Mouse (Mus musculus) adrenal gland, postnatal 4 days (tissue): ENCODE data around the gene Ktn1. TPM values are rescaled to one million over a fixed set of nuclear protein-coding genes. Genes with fewer than 3 reads are reported as not detected.

Experiments used
- DNase-seq, 2 experiments: peaks; one replicate each; pipeline ENCODE4 v3.0.0; 2021 to 2022; ENCODE audit warnings: low spot score in 2 of 2, mixed read lengths in 2 of 2
- long read RNA-seq, 2 experiments: library from polyadenylated mRNA; stranded (forward); transcript quantifications; one replicate each; pipeline ENCODE4 v2.0.0; 2021
- total RNA-seq, 2 experiments: library from RNA; stranded (reverse); gene quantifications; 2 replicates each; pipeline ENCODE4 v1.2.3; 2021

The Ktn1 gene
- 10 to 100 TPM; 86.4 to 89.8 TPM for total RNA-seq
- long read RNA-seq, experiment 1, partial matches to known transcripts, result 1 of 20 reads
- long read RNA-seq, experiment 1, other reads (novel, unspliced or antisense), result 19 of 20 reads
- long read RNA-seq, experiment 2, partial matches to known transcripts, result 18 of 86 reads
- long read RNA-seq, experiment 2, other reads (novel, unspliced or antisense), result 66 of 86 reads

DNA sequence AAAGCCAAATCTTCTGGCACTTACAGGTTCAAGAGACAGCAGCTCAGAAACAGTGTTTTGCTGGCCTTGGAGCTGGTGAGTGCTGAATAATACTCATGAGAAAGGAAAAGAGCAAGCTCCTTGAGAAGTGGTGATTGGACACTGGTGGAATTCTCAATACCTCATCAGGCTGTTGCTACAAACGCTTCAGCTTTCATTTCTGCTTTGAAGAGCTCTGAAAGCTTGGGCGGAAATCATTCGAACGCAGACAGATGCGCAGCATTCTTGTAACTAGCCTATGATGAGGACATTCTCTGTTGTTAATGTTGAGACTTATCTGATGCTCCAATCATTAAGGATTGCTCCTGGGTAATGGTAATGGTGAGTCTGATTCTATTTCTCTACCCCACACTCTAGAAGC, at the start of gene Ktn1:
Gene Ktn1 (plus strand): TSS at position 231 of the 400 bp plus-strand sequence.
- no peak for DNase-seq

DNA sequence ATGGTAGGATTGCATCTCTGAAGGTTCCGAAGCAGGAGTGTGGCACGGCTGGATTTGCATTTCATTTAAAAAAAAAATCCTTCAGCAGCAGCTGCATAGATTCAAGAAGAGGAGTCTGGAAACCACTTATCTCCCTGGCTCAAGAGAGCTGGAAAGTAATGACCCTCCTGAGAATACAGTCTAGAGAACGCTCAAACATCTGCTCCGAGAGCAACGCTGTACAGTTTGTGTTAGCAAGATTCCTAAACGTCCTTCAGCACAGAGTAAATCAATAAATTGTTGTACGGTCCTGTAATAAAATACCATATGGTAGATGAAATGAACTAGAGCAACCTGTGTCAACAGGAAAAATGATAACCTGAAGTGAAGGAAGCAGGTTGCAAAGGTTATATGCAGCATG, 35.0 kb upstream of the Ktn1 start:
- DNase-seq, result no peak

DNA sequence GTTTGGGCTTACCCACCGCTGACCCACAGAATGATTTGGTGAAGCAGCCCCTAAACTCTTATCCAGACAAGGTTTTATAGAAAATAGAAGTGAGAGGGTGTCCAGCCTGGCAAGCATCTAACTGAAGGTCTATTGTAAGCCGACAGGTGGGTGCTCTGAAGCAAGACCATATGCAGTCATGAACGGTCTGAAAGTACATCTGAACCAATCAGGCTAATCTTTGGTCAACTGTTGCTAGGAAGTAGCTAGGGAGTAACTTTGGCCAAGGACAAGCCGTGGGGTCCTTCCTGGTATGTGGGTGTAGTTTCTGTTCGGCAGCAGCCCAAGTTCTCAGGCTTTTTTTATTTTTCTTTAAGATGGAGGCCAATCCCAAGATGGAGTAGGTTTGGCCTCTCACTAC, 29.4 kb upstream of the Ktn1 start:
- no peak for DNase-seq

DNA sequence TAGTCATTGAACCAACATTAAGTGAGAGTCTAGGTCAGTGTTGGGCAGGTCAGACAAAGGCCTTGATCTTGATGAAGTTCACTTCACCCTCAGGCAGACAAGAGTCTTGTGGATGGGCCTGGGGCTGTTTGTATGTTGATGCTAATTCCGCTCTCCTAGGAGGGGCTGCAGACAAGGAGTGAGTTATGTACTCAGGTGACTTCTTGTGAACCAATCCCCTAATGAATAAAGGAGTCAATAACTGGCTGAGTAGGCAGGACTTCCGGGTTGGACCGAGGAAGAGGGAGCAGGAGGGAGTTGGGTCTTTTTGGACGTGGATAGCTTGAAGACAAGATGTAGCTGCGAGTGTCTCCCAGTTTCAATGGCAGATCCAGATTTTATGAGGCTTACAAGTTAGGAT, 26.3 kb upstream of the Ktn1 start:
- DNase-seq, result no peak

DNA sequence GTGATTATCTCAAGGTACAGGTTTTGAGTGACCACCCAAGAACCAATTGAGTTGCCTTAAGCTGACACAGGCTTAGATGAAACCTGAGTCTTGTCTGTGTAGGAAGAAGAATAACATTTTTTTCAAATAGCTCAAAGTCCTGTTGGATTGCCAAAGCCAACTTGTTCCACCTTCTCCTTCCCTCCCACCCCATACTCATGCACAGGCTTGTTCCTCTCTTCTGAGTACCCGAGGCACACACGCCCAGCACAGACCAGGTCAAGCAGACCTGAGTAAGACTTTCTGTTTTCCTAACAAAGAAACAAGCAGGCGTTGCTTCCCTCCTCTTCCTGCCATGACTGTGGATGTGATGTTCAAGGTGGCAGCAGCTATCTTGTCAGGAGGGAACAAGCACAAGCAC, 23.4 kb upstream of the Ktn1 start:
- DNase-seq, result no peak

DNA sequence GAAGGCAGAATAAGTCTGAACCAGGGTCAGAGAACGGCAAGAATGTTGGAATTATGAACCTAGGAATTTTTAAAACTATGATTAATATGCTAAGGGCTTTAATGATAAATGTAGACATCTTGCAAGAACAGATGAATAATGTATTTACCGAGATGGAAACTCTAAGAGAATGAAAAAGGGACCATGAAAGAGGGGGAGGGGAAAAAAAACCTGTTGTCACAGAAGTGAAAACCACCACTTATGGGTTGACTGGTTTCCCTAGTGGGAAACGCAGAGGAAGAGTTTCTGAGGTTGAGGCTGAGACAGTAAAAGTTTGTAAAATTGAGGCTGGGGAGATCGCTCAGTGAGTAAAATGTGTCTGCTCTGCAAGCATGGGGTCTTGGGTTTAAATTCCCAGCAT, 22.1 kb upstream of the Ktn1 start:
- DNase-seq, result no peak

DNA sequence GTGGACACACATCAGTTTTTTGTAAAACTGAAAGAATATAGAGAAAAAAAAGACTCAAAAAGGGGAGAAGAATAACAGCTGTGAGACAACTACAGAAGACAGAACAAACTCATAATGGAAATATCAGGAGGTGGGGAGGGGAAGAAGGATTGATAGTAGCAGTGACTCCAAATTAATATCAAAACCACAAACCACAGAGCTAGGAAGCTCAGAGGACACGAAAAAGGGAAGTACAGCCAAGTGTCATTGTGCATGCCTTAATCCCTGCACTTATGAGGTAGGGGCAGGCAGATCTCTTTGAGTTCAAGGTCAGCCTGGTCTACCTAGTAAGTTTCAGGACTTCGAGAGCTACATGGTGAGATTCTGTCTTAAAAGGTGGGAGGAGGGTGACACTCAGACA, 21.4 kb upstream of the Ktn1 start:
- DNase-seq, result no peak

DNA sequence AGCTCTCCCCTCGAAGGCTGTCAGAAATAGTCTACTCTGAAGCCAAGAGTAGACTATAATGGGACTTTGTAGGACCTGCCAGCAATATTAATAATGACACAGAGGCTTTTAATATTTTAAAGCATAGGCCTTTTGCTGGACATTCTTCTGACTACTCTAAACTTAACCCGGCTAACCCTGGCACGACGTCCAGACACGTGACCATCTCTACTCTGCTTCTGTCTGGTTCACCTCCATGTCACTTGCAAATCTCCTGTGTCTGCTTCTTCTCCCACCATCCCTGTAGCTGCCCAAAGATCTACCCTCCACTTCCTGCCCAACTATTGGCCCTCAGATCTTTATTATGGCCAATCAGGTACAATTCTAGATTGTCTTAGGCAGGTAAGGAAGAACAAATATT, 20.9 kb upstream of the Ktn1 start:
- DNase-seq, result no peak

DNA sequence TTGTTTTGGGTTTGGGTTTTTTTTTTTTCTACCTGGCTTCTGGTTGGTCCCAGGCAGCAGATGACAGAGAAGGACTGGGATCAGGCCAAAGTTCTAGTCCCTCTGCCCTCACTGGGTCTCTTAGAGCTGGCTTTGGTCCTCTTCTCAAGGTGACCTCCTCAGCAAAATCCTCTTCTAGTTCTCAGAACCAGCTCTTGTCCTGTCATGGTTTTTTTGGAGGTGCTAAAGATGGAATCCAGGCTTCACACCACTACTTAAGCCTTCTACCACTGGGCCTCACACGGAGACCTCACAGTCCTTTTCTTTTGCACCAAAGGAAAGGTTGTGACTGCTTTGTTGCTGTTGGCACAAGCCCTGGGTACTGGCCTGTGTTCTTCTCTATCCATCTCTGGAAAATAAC, 15.8 kb upstream of the Ktn1 start:
- no peak for DNase-seq

DNA sequence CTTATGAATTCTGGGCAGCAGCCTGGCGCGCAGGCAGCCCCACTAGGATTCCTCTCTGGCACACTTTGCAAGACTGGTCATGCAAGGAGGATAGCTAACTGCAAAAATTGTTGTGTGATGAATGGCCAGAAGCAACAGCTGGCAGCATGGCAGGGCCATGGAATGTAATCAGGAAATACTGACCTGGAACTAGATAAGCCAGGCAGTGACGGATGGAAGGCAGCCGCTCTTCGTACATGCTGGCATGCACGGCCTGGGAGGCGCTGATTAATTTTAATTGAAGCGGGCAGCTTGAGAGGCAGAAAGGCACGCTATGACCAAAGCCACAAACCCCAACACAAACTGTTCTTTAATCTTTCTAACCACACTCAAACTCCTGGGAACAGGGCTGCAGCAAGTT, 13.8 kb upstream of the Ktn1 start:
- DNase-seq, result no peak

DNA sequence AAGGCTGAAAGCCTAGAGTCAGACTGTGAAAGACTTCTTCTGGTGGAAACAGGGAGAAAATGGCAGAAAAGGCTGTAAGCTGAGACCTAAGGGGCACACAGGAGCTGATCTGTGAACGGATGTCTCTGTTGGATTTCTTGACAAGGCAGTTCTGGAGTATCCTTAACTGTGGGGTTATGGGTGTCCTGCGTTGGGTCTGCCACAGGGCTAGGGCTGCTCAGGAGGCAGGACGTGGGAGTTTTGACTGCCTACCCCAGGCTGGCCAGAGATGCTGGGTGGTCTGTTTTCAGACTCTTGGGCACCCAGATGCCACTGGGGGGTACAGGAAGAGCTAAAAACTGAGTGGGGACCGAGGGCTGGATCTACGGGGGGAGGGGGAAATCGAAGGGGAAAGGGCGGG, 13.4 kb upstream of the Ktn1 start:
- DNase-seq, result no peak

DNA sequence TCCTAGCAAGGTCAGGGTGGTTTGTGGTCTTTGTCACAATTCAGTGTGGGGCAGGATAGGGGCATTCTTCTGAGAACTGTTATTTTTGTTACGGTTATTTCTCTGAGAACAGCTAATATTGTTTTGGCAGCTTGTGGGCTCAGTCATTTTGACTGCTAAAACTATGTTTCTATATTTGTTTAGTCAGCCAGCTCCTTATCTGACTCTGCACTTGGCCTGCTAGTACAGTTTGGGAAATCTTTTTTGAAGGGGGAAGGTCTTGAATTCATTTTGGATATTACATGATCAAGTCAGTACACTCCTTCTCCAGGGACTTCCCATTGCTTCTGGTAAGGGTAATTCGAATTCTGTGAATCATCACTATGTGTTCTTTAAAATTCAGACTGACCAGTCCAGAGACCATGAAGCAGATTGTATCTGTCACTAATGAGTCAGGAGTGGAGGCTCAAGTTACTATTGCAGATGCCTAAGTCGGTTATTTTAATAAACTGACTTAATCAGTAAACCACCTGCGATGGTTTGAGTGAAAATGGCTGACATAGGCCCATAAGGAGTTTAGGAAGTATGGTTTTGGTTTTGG, 9.8 kb upstream of the Ktn1 start:
- DNase-seq, result no peak

DNA sequence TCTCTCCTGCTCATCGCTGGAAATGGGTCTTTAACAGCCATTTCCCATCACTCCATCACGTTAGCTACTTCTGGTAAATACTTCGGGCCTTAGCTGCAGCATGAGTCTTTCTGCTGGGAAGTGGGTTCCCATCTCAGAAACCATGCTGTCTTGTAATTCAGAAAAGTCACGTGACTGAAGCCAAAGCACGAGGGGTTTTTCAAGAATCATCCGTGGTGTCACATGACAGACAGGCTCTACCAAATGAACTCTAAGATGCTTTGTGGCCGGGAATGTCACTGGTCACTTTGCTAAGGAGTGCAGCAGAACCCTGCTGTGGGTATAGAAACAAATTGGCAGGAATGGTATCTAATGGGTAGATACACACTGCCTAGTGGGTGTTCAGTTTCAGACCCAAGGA, 2.6 kb upstream of the Ktn1 start:
- no peak for DNase-seq

DNA sequence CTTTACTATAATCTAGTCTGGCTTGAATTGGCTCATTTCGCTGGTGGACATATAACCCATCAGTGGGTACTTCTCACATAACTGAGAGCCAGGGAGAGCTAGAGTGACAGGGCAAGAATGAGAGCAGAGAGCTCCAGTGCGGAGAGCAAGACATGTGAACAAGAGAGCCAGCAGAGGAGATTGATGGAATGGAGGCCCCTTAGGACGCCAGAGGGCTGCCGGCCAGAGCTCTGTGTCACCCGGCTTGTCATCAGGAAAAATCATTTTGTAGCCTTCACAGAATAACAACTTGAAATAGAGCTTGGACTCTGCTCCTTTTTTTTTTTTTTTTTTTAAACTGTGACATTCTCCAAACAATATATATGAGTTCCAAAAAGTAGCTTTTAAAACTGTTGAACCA, 2.0 kb upstream of the Ktn1 start:
- DNase-seq, result no peak

DNA sequence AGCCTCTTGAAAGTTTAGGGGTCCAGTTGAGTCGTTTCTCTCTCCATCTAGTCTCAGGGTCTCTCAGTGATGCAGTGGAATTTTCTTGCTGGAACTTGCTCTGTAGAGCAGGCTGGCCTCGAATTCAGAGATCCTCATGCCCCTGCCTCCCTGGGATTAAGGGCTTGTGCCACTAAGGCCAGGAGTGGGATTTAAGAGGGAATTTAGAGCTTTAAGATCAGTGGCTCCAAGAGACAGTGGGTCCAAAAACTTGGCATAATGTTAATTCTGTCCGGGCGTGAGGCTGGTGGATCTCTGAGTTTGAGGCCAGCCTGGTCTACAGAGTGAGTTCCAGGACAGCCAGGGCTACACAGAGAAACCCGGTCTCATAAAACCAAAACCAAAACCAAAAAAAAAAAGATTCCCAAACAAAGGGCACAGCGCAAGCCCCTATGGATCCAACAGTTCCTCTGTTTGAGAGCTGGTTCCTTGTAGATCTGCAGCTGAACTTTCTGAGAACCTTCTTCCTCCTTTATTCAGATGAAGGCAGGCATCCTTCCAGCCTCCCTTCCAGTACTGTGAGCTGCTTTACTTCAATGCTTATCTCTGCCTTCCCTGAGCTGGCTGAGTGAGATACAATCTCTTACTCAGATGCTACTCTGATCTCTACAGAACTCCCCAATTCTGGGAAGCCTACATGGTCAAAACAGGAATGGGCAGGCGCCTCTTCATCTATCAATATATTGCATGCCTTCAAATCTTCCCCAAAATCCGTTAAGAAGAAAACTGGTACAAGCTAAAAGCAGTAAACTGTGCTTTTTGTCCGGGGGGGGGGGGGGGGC, 1.3 kb upstream of the Ktn1 start:
- DNase-seq, result no peak

DNA sequence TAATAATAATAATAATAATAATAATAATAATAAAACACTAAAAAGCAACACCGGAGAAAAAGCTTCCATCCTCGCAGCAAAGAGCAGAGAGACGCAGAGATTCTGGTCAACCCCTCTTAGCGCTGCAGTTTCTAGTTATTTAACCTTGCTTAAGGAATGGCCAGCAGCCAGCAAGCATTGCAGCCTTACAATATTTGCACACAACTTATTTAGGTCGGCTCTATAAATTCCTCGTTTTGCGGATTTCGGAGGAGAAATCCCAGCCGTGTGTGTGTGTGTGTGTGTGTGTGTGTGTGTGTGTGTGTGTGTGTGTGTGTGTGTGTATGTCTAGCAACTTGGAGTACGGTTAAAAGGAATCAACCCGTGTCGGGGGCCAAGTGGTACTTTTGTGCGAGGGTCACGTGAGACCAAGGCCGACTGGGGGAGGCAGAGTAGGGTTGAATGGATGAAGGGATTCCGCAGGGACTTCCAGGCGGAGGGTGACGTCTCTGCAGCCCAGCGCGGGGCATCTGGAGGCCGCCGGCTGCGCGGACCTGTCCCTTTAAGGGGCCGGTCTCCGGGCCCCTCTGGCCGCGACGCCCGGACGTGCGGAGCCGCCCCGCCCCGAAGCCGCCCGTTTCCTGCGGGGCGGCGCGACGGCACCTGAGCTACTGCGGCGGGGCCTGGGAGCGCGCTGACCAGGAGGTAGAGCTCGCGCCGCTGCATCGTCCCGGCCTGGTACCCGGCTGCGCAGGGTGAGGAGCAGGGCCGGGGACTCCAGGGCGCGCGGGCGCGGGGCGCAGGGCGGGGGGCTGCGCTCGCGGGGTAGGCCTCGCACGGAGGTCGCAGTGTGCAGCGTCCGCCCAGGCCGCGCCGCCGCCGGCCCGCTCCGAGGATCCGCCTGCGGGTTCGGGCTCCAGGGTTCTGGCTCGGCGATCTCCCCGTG, 720 bp downstream of the Ktn1 start:
- peak; percentile 60 to 63 for DNase-seq

DNA sequence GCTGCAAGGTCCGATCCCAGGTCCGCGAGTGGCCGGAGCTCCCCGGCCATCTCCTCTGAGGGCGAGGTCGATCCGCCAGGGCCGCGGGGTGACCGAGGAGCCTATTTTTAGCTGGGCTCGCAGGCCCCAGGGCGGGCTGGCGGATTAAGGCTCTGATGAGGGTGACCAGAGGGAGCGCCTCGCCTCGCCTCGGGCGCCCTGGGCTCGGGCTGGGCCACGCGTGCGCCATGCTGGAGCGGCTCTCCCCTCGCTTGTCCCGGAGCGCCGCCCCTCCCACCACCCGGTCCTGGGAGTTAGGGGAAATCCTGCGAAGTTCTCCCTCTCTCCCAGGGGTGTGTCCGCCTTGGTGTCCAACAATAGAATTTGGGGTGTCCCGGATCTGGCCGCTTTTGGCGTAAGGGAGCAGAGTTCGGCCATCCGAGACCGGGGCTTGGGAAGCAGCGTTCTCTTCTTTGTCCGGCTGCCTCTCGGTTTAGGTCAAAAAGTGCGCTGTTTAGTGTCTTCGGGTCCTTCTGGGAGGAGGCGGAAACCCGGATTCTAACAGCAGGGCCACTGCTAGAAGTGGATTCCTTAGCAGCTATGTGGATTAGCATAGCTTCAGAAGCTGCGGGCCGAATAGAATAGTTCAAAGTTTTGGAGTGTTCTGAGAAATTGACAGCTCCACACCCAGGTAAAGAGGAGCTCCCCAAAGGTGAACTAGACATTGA, 1.5 kb downstream of the Ktn1 start:
- DNase-seq, result peak; percentile 31 to 32

DNA sequence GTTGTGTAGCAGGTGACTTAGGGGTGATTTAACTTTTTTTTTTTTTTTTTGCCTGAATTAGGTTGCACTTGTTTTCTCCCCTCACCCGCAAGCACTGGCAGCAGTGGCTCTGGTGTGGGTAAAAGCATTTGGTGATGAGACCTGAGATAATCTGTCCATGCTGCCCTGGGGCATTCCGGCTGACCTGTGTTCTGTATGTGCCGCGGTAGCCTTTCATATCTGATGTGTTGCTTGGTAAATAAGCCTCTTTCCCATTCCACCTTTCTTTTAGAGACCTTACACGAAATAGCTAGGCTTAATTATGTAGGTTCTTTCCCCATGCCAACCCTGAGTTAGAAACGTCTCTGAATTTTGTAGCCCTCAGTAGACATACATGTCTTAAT, 2.1 kb downstream of the Ktn1 start:
- DNase-seq, result no peak

DNA sequence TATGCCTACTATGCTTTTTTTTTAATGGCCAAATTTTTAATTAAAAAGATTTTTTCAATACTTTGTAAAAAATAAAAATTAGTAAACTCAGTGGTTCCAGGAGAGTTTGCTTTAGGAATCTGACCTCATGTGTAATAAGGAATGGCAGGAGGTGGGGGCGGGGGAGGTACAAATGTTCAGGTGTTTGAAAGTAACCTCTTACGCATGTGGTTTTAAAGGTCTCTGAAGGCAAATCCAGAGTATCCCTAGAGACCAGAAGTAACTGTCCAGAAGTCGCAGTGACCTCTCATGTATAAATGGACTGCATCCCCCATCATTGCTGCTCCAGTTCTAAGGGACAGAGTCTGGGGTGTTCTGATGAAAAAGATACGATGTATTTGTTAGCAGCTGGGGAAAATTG, 3.0 kb downstream of the Ktn1 start:
- no peak for DNase-seq

DNA sequence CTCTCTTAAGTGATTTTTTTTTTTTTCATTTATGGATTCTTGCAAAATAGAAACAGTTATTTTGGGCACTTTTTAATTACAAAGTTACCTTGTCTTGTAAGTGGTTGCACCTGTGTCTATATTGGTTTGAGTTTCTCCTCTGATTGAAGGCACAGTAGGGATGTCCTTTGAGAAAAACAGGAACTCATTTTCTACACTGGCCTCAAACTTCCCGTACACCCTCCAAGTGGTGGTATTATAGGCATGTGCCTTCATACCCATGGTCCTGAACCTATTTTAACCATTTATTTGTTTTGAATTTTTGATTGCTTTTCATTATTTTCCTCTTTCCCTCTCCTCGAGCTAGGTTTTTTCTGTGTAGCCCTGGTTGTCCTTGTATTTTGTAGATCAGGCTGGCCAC, 7.2 kb downstream of the Ktn1 start:
- no peak for DNase-seq

DNA sequence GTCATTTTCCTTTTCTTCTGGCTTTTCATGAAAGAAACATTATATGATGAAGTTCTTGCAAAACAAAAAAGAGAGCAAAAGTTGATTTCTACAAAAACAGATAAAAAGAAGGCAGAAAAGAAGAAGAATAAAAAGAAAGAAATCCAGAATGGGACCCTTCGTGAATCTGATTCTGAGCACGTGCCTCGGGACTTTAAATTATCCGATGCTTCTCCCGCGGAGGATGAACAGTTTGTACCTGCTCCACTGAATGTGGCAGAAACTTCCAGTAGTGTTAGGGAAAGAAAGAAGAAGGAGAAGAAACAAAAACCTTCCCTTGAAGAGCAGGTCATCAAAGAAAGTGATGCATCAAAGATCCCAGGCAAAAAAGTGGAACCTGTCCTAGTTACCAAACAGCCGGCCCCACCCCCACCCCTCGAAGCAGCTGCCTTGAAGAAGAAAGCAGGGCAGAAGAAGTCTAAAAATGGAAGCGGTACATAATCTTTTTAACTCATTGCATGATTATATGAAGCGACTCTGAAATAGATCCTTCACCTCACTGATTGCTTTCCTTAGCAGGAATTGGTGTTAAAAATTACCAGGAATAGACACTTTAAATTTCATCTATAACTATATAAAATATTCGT, 15.7 kb downstream of the Ktn1 start:
- no peak for DNase-seq
